Mouse (Mus musculus): Measurements from ENCODE around the gene Rabgap1l. TPM values are rescaled to one million over a fixed set of nuclear protein-coding genes. Genes with fewer than 3 reads are reported as not detected.
"Not testable (repeated sequence)": the region's sequence is repeated elsewhere in the genome, so short reads cannot be mapped to it uniquely, and the experiment has no call there.

The Rabgap1l gene
- total RNA-seq, 1 experiment from 2014 or later: 136 TPM

DNA sequence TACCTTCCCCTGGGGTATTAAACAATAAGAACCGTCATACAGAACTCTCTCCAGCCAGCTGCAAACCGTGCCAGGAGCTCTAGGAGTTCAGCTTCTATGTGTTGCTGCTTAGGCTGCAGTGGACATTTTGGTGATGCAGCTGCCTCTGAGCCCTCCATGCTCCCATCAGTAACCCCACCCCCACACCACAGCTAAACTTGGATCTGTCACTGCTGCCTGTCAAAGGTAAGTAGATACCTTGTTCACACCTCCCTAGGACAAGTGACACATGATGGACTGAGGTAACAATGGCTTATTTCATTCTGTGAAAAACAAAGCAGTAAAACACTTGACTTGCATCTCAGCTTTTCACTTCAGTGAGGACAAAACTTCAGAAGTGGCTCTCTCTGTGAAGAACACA lies 344.3 kb downstream of the Rabgap1l start:
- ATAC-seq (replicated peaks; ENCODE audit: insufficient number of reproducible peaks, low FRiP score, low TSS enrichment, poor library complexity, severe bottlenecking): no peak

DNA sequence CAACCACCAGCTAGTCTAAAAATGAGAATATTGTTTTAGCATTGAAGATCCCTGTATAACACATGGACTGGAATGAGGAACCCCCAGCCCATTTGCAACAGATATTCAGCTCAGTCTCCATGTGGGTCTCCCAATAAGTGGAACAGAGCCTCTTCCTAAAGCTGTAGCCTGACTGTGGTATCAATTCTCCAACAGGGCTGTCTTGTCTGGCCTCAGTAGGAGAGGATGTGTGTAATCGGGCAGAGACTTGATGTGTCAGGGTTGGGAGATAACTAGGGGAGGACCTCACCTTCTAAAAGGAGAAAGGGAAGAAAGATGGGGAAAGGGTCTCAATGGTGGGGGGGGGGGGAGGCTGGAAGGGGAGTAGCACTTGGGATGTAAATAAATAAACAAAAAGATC lies 346.2 kb downstream of the Rabgap1l start:
- no peak for ATAC-seq (replicated peaks; ENCODE audit: insufficient number of reproducible peaks, low FRiP score, low TSS enrichment, poor library complexity, severe bottlenecking)

DNA sequence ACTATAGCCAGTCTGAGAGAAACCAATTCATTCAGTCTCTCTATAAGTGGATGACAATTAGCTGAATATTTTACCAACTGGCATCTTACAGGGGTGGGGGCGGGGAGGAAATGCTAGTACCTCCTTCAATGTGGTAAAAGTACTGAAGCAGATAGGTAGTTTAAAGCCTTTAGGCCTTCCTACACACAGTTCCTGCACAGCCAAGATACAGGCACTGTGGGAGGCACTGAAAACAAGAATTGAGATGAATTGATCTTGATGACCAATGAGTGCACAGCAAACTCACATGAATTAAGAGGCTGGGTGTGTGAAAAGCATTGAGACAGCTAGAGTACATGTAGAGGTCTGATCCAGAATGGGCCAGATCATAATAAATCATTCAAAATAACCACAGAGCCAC lies 349.5 kb downstream of the Rabgap1l start:
- ATAC-seq (replicated peaks; ENCODE audit: insufficient number of reproducible peaks, low FRiP score, low TSS enrichment, poor library complexity, severe bottlenecking): no peak

DNA sequence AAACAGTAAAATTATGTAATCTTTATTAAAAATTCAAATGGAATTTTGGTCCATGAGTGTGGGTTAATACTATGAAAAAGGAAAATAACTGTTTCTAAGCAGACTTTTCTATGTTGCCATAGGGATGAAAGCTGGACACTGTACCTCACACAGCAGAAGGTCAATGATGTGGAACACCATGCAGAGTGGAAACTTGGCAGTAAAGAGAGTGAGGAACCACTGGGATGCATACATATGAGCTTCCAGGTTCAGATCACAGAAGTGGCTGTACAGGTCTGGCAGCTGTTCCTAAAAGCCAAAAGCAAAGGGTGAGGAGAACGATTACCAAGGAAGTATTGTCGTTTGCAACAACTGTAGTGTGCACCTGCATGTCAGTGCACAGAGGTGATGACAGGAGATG lies 351.3 kb downstream of the Rabgap1l start:
- ATAC-seq (replicated peaks; ENCODE audit: insufficient number of reproducible peaks, low FRiP score, low TSS enrichment, poor library complexity, severe bottlenecking): no peak

DNA sequence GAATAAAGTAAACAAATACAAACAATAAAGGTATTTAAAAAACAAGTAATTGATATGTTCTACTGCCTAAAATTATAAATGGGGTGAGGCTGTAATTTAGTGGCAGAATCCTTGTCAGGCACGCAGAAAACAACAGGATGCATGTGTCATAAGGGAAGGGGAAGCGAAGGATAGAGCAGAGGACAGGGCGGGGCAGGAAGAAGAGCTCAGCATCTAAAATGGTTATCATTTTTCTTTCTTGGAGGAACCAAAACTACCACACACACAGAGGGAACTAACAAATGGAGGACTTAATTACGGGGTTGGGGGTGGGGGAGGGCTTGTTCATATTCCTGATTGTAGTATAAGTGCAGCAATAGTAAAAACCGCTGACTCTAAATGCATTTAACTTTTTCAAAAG lies 351.9 kb downstream of the Rabgap1l start:
- no peak for ATAC-seq (replicated peaks; ENCODE audit: insufficient number of reproducible peaks, low FRiP score, low TSS enrichment, poor library complexity, severe bottlenecking)

DNA sequence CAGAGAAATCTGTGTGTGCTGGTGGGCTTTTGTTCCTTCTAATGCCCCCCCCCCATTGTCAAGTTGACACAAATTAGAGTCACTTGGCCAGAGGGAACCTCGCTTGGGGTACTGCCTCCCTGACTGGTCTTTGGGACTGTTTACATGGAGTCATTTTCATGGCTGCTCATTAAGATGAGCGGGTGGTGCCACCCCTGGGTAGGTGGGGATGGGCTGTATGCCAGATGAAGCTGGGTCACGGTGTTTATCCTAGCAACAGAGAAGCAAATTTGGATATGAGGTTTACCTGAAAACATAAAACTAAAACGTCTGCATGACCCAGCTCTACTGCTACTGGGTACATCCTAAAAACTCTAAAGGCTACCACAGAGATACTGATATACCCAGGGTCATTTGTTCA lies 354.2 kb downstream of the Rabgap1l start:
- no peak for ATAC-seq (replicated peaks; ENCODE audit: insufficient number of reproducible peaks, low FRiP score, low TSS enrichment, poor library complexity, severe bottlenecking)

DNA sequence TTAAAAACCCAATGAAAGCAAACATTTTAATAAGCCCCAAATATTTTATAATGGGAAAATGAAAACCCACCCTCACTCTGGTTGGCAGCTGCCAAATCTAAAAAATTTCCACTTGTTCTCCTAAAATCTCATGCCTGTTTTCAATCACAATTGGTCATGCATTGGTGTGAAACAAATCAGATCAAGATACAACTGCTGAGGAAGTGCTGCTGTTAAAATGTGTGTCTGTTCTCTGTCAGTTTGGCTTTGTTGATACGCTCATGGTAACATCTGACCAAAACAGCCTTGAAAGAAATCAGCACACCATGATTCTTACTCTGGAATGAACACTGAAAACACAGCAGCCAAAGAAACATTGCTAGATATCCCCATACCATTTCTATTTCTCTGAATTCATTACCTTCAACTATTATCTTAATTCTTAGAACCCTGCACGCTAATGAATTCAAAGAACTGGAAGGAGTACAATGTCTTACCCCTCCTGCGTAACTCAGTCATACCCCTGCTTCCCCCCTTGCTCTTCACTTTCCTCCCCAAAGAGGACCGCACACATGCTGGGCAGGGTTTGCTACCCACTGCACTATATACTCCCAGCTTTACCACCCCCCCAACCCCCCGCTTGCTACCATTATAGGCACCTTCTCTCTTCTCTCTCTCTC lies 375.7 kb downstream of the Rabgap1l start:
- ATAC-seq (replicated peaks; ENCODE audit: insufficient number of reproducible peaks, low FRiP score, low TSS enrichment, poor library complexity, severe bottlenecking): no peak

DNA sequence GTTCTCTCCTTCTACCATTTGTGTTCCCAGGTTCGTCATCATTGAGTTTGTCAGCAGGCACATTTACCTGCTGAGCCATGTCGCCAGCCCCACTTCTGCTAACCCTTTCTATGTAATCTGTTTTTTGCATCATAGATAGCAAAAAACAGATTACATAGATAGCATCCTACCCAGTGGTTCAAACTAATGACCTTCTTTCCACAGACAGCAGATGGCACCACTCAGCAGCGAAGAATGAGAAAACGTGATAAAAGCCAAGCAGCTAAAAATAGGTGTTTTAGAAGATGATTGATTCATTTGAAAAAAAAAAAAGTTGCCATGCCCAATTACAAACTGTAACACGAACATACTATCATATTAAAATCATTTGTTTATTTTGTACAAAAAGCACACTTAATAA lies 382.2 kb downstream of the Rabgap1l start:
- no peak for ATAC-seq (replicated peaks; ENCODE audit: insufficient number of reproducible peaks, low FRiP score, low TSS enrichment, poor library complexity, severe bottlenecking)

DNA sequence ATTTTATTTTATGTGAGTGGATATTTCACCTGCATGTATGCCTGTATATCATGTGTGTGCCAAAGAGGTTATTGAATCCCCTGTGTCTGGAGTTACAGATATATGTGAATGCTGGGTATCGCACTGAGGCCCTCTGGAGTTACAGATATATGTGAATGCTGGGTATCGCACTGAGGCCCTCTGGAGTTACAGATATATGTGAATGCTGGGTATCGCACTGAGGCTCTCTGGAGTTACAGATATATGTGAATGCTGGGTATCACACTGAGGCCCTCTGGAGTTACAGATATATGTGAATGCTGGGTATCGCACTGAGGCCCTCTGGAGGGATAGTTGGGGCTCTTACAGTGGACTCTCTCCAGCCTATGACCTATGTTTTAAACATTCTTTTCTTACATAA lies 383.3 kb downstream of the Rabgap1l start:
- ATAC-seq (replicated peaks; ENCODE audit: insufficient number of reproducible peaks, low FRiP score, low TSS enrichment, poor library complexity, severe bottlenecking): not testable (repeated sequence)

DNA sequence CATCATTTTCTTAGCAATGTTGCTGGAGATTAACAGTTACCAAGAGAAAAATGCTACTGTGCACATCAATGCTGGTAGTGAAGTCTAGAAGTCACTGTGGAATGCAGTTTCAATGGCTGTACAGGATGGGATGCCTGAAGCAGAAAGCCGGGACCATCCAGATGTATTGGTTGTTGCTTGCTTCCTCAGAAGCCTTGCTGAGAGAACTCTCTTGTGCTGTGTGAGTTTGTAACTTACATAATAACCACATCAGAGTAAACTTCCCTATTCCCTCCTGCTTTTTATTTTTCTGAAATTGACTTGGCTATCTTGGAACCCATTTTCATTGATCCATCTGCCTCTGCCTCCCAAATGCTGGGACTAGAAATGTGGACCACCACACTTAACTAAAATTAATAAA lies 383.9 kb downstream of the Rabgap1l start:
- ATAC-seq (replicated peaks; ENCODE audit: insufficient number of reproducible peaks, low FRiP score, low TSS enrichment, poor library complexity, severe bottlenecking): no peak

DNA sequence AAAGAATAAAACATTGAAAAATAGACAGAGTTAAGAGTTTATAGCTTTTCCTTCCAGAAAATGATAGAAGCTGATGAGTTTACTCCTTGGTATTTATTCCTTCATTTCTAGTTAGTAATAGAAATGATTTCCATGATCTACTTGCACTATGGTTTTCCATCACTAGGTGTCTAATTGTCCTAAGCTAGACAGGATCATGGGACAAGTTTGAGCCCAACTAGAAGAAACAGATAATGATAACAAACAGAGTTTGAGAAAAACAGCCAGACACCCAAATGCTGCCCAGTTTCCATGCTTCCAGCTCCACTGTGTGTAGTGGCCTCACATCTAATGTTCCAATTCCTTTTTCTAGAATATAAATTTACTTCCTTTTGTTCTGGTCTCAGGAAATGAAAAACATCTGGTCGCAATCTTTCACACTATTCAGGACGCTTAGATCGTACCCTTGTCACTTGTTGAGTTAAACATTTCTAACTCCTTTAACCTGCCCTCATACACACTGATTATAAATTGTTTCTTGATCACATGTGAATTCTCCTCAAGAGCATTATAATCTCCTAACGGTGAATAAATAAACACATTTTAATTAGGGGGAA lies 384.6 kb downstream of the Rabgap1l start:
- no peak for ATAC-seq (replicated peaks; ENCODE audit: insufficient number of reproducible peaks, low FRiP score, low TSS enrichment, poor library complexity, severe bottlenecking)

DNA sequence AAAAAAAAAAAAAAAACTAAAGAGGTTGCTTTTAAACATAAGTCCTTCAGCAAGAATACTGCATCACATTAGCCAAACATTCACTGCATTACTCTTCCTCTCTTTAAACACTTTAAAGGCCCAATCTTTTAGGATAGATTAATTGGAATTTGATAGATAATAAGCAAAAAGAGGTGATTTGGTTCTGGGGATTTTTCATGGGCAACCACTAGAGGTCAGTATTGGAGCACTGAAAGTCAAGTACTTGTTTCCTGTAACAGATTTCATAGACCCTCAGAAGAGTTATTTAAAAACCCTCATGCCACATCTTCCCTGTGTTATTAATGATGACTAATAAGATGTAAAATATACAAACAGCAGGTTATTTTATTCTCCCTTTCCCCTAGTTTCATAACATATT lies 393.6 kb downstream of the Rabgap1l start:
- ATAC-seq (replicated peaks; ENCODE audit: insufficient number of reproducible peaks, low FRiP score, low TSS enrichment, poor library complexity, severe bottlenecking): no peak

DNA sequence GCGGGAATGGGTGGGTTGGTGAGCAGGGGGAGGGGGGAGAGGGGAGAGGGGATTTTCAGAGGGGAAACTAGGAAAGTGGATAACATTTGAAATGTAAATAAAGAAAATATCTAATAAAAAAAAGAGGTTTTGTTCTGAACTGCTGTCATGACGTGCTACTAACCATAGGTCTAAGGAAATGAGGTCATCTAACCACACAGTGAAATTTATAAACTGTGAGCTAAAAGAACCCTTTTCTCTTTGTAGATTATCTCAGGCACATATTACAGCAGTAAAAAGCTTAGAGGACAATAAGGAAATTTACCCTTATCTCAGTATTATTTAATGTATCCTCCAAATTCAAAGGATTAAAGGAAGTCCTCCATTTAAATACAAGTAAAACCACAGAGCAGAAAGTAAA lies 396.0 kb downstream of the Rabgap1l start:
- ATAC-seq (replicated peaks; ENCODE audit: insufficient number of reproducible peaks, low FRiP score, low TSS enrichment, poor library complexity, severe bottlenecking): no peak

DNA sequence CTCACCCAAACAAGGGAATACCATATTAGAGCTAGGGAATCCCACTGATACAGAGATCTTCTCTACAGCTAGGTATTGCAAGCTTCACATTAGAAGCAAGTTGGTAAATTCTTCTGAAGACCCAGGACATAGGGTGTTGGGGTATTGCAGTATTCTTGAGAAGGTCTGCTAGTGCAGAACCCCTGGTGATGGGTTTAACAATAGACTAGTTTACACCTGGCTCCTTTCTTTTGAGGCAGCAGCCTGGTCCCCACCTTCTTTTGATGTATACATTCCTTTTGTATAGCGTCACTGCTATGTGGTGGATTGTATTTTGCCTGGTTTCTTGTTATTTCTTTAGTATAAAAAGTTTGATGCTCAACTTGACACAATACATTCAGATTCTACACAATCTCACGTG lies 405.6 kb downstream of the Rabgap1l start:
- no peak for ATAC-seq (replicated peaks; ENCODE audit: insufficient number of reproducible peaks, low FRiP score, low TSS enrichment, poor library complexity, severe bottlenecking)

DNA sequence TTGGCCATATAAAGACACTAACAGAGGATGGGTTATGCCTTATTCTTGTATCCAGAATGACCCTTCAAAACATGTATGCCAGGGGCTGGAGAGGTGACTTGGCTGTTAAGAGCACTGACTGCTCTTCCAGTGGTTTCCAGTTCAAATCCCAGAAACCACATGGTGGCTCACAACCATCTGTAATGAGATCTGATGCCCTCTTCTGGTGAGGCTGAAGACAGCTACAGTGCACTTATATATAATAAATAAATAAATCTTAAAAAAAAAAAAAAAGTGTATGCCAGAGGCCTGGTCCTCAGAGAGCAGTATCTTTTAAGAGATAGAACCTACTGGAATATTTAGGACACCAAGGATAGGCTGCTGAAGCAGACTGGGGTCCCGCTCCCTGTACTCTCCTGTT lies 414.6 kb downstream of the Rabgap1l start:
- ATAC-seq (replicated peaks; ENCODE audit: insufficient number of reproducible peaks, low FRiP score, low TSS enrichment, poor library complexity, severe bottlenecking): no peak

DNA sequence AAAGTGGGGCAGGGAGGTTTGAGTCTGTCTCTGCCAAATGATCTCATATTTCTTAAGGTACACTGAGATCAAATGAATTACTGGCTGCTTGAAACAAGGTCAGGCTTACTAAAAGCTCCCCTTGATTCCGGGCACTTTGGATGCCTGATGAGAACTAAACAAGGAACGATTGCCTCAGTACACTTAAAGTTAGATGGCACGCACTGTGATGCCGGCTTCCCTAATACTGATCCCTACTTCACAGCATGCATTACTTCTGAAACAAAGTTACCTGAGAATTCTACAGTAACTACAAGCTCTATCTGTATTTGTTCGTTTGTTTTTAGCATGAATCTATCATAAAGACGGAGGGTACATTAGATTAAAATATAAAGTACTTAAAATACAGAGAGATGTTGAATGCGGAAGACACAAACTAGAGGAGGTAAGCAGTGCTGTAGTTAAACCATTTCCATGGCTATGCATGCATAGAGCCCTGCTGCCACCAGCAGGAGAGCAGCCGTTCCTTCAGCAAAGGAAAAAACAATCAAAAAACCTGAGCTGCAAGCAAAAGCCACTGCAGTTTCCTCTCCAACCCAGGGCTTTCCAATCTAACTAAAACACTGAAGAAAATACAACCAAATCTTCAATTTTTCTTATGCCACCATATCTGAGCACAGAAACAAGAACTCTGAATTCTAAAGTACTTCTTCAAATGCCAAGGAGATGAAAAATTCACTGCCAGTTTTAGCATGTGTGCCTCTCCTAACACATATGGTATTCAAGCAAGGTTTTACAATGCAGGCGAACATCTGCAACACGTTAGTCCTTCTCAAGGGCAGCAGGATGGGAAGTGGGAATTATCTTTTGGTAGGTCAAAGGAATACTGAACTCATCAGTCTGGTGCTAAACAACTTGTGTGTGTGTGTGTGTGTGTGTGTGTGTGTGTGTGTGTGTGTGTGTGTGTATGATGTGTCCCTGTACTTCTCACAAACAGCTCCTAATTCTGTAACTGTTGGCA lies 415.4 kb downstream of the Rabgap1l start:
- ATAC-seq (replicated peaks; ENCODE audit: insufficient number of reproducible peaks, low FRiP score, low TSS enrichment, poor library complexity, severe bottlenecking): peak; percentile 61; the same call in 1 of the 2 replicates

DNA sequence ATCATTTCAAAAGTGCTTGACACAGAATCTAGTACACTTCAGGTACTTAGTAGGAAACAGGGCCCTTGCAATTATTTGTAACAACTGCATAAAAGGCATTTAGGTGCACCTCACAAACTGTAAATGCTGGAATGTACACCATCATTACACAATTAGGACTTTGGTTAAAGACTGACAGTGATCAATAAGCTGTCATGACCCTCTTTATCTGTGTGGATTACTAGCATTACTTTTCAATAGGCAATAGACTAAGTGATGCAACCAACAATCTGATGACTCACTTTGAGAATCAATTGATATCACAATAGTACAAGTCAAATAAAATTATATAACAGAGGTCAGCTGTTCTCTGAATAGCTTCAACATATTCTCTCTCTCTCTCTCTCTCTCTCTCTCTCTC lies 418.5 kb downstream of the Rabgap1l start:
- ATAC-seq (replicated peaks; ENCODE audit: insufficient number of reproducible peaks, low FRiP score, low TSS enrichment, poor library complexity, severe bottlenecking): no peak

DNA sequence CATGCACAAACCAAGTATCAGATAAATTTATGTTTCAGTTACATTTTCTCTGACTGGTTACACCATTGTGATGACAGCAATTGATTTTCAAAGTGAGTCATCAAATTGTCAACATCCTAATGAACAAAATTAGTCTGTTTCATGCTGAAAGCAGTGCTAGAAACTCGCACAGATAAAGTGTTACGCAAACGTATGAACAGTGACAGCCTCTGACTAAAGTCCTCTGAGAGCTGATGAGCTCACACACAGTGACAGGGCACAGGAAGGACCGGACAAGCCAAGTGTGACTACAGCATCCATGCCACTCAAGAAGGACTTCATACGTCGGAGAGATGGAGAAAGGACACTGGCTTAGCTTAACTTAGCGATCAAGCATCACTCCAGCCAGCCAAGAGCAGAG lies 419.7 kb downstream of the Rabgap1l start:
- no peak for ATAC-seq (replicated peaks; ENCODE audit: insufficient number of reproducible peaks, low FRiP score, low TSS enrichment, poor library complexity, severe bottlenecking)

DNA sequence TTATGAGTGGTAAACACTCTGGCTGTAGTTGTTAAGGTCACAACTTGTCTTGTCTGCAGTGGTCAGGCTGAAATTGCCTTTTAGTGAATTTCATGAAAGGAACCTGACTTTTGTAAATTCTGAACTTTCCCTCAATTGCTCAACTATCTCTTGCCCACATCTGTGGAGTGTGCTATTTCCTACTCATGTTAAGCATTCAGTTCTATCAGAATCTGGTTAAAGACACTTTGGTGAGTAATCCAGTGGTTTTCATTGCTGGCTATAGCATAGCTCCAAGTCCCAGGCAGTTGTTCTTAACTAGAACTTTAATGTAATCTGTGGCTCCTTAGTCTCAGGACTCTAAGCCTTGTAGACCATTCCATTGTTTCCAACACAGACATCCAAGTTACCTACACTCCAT lies 421.3 kb downstream of the Rabgap1l start:
- no peak for ATAC-seq (replicated peaks; ENCODE audit: insufficient number of reproducible peaks, low FRiP score, low TSS enrichment, poor library complexity, severe bottlenecking)

DNA sequence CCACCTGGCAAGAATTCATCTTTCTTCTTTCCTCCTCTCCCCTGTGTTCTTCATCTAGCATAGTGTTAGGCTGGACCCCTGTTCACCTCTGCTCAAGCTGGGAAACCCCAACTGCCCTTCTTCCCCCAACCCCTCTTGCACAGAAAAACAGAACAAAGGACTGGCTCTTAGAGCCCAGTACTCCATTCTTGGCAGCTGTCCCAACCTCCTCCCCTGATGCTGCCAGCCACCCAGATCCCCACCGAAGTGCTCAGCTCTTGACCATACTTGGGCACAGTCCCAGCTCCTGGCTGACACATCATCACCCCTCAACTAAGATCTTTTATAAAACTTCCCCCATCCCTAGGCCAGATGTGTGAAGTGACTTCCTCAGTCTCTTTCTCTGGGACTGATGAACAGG lies 422.5 kb downstream of the Rabgap1l start:
- no peak for ATAC-seq (replicated peaks; ENCODE audit: insufficient number of reproducible peaks, low FRiP score, low TSS enrichment, poor library complexity, severe bottlenecking)

Measured in monocyte, adult 5-6 weeks (primary cell).